Mouse (Mus musculus): ENCODE results near the gene Nmt1. TPM values are rescaled to one million over a fixed set of nuclear protein-coding genes. Genes with fewer than 3 reads are reported as not detected.

The Nmt1 gene
- total and polyA plus RNA-seq, 2 experiments from 2014 or later = 40.5 to 48.6 TPM

DNA sequence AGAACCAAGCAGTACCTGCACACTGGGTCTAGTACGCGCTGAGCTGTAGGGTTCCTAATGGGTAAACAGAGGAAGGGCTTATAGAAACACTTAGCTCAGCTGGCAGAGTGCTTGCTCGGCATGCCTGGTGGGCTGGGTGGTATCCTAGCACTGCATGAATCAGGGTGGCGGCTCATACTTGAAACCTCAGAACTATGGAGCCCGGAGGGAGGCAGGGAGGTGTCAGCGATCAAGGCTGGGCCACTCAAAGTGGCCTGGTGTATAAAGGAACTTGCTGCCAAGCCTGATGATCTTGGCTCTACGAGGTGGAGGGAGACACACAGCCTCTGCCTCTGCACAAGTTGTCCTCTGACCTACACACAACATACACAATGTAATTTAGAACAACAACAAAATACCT, 19.4 kb upstream of the Nmt1 start:
- ATAC-seq (ENCODE audit: low FRiP score) = no peak

DNA sequence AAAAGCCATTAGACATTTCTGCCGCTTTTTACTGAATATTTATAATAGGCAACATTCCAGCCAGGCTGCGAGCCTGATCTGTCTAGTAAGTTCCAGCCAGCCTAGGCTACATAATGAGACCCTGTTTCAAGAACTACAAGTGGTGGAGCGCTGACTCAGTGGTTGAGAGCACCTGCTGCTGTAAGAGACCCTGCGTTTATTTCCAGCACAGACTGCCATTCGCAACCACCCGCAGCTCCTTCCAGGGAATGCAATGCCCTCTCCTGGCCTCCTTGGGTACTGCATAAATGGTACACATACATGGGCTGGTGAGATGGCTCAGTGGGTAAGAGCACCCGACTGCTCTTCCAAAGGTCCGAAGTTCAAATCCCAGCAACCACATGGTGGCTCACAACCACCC, 18.8 kb upstream of the Nmt1 start:
- Histone ChIP-seq H3K9ac (replicated peaks; ENCODE audit: low read length, poor library complexity, severe bottlenecking) (no peak overlapping the region), H3K36me3 (ENCODE audit: insufficient read depth, low read length) (0 out of 2 replicates have a peak, but pooled peaks cover 3% of the 10 kb centered on the region), H3K4me1 (ENCODE audit: insufficient read depth, low read length) (no peaks in the 10 kb centered on the region), H3K9me3 (ENCODE audit: low read length) (no peaks in the 10 kb centered on the region), H3K27me3 (ENCODE audit: insufficient read depth, low read length) (no peaks in the 10 kb centered on the region), H3K27ac (ENCODE audit: low read depth, low read length) (no peak overlapping the region), H3K4me3 (ENCODE audit: low read depth, low read length) (no peak overlapping the region), H3K4me2 (ENCODE audit: low read depth, low read length, poor library complexity, severe bottlenecking) (no peak overlapping the region)
- 93% methylated on average over 8 of the region's 8 CpGs for WGBS
- no peak for DNase-seq (ENCODE audit: low spot score)
- ATAC-seq (ENCODE audit: low FRiP score) = no peak
- TF ChIP-seq CTCF (IDR thresholded peaks at IDR 0.05) = peak; percentile 42

More for the DNA sequence above, 19.4 kb upstream of the Nmt1 start:
- no peak for DNase-seq (ENCODE audit: low spot score)
- Histone ChIP-seq H3K4me3 (ENCODE audit: low read depth, low read length) (no peak overlapping the region), H3K27ac (ENCODE audit: low read depth, low read length) (no peak overlapping the region), H3K9me3 (ENCODE audit: low read length) (no peaks in the 10 kb centered on the region), H3K9ac (replicated peaks; ENCODE audit: low read length, poor library complexity, severe bottlenecking) (no peak overlapping the region), H3K4me1 (ENCODE audit: insufficient read depth, low read length) (no peaks in the 10 kb centered on the region), H3K36me3 (ENCODE audit: insufficient read depth, low read length) (0 out of 2 replicates have a peak, but pooled peaks cover 3% of the 10 kb centered on the region), H3K27me3 (ENCODE audit: insufficient read depth, low read length) (no peaks in the 10 kb centered on the region), H3K4me2 (ENCODE audit: low read depth, low read length, poor library complexity, severe bottlenecking) (no peak overlapping the region)
- 81% methylated on average over 7 of the region's 7 CpGs for WGBS
- TF ChIP-seq CTCF (IDR thresholded peaks at IDR 0.05) = no peak

DNA sequence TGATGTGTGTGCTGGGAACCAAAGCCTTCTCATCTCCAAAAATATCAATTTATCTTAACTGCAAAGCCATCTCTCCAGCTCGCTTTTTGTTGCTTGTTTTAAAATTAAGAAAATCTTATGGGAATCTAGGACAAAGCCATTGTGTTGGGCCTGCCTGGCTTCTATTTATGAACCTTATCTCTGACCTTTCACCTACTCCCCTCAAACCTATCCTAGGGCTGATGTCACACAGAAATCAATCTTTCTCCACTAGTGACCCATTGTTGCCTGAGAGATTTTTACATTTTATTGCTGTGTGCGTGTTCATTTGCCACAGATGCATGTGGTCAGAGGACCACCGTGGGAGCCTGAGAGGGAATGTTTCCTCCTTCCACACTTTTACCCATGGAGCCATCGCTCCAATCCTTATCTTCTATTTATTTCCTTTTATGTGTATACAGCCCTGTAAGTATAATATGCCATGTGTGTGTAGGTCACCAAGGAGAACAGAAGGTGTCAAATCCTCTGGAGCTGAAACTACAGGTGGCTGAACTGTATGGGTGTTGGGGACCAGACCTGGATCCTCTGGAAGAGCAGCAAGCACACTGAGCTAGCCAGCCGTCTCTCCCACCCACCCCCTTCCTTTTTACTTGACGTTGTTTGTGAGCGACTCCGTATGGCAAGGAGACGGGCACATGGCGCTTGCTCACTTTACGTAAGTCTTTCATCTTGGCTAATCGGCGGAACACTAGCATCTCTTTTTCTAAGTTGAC, 17.4 kb upstream of the Nmt1 start:
- H3K27ac ChIP-seq (ENCODE audit: low read depth, low read length) = no peak overlapping the region
- ATAC-seq (ENCODE audit: low FRiP score) (no peak), DNase-seq (ENCODE audit: low spot score) (no peak)
- H3K9ac ChIP-seq (replicated peaks; ENCODE audit: low read length, poor library complexity, severe bottlenecking) = no peak overlapping the region
- no peak overlapping the region for H3K4me3 ChIP-seq (ENCODE audit: low read depth, low read length)
- 88% methylated on average over 13 of the region's 13 CpGs for WGBS
- no peaks in the 10 kb centered on the region for H3K27me3 ChIP-seq (ENCODE audit: insufficient read depth, low read length)
- H3K36me3 ChIP-seq (ENCODE audit: insufficient read depth, low read length) = 0 out of 2 replicates have a peak, but pooled peaks cover 3% of the 10 kb centered on the region
- no peak overlapping the region for H3K4me2 ChIP-seq (ENCODE audit: low read depth, low read length, poor library complexity, severe bottlenecking)
- no peak for TF ChIP-seq CTCF (IDR thresholded peaks at IDR 0.05)
- H3K4me1 ChIP-seq (ENCODE audit: insufficient read depth, low read length) = 0 out of 2 replicates have a peak, but pooled peaks cover 2% of the 10 kb centered on the region
- H3K9me3 ChIP-seq (ENCODE audit: low read length) = no peaks in the 10 kb centered on the region

DNA sequence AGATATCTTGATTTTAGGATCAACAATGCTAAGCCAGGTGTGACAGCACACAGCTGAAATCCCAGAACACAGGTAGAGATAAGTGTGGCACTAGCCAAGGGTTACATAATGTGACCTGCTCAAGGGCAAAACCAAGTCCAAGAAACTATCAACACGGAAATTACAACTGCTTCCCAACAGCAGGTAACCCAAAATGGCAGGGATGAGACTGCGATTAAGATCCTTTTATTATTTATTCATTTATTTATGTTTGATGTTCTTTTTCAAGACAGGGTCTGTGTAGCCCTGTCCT, 16.8 kb upstream of the Nmt1 start:
- Histone ChIP-seq H3K4me2 (ENCODE audit: low read depth, low read length, poor library complexity, severe bottlenecking) (no peak overlapping the region), H3K9ac (replicated peaks; ENCODE audit: low read length, poor library complexity, severe bottlenecking) (no peak overlapping the region), H3K4me3 (ENCODE audit: low read depth, low read length) (no peak overlapping the region), H3K36me3 (ENCODE audit: insufficient read depth, low read length) (0 out of 2 replicates have a peak, but pooled peaks cover 3% of the 10 kb centered on the region), H3K27ac (ENCODE audit: low read depth, low read length) (no peak overlapping the region), H3K27me3 (ENCODE audit: insufficient read depth, low read length) (no peaks in the 10 kb centered on the region), H3K9me3 (ENCODE audit: low read length) (no peaks in the 10 kb centered on the region), H3K4me1 (ENCODE audit: insufficient read depth, low read length) (peaks cover 7% of the 10 kb centered on the region; the same call in 1 of the 2 replicates)
- ATAC-seq (ENCODE audit: low FRiP score) (no peak), DNase-seq (ENCODE audit: low spot score) (no peak)
- WGBS = 94% methylated on average over 2 of the region's 2 CpGs
- no peak for TF ChIP-seq CTCF (IDR thresholded peaks at IDR 0.05)

DNA sequence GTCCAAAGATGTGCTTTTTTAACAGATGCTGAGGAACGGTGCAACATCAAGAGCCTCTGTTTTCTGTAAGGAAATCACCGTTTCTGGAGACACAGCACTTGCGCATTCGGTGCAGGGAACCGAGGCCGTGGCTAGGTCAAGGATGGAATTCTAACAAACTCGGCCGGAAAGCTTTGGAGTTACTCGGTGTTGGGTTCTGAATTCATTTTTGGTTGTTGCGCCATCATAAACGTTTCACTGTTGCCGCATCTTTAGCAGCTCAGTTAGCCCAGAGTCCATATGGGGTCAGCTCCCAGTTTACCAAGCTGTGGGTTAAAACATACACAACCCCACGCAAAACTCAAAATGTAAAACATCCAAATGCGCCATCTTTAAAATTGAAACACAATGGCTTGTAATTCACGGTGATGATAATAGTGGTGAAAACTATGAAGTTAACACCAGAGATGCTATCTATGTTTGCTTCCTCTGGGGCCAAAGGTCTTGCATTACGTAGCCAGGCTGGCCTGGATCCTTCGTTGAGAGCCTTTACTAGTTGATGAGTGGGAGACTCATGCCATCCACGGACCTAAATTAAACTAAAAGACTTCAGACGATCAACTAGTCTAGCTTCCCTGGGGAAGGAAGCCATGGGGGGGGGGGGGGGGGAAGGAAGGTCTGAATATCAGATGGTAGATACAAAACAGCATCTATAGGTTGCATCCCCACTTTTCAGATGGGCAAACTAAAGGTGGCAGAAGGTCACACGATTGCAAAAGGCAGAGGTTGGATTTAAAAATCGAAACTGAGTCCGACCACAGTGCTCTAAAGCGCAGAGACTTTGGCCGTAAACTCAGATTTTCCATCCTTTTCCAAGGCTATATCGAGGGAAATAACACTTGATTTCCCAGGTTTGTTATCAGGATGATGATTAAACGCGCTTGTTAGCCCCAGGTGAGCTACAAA, 11.8 kb upstream of the Nmt1 start:
- Histone ChIP-seq H3K9ac (replicated peaks; ENCODE audit: low read length, poor library complexity, severe bottlenecking) (peak overlapping the region; percentile 84), H3K27me3 (ENCODE audit: insufficient read depth, low read length) (no peaks in the 10 kb centered on the region), H3K27ac (ENCODE audit: low read depth, low read length) (peak overlapping the region; percentile 75), H3K4me3 (ENCODE audit: low read depth, low read length) (peak overlapping the region; percentile 60), H3K4me2 (ENCODE audit: low read depth, low read length, poor library complexity, severe bottlenecking) (peak overlapping the region; percentile 69), H3K9me3 (ENCODE audit: low read length) (no peaks in the 10 kb centered on the region), H3K36me3 (ENCODE audit: insufficient read depth, low read length) (0 out of 2 replicates have a peak, but pooled peaks cover 3% of the 10 kb centered on the region), H3K4me1 (ENCODE audit: insufficient read depth, low read length) (peaks cover 8% of the 10 kb centered on the region; the same call in 1 of the 2 replicates)
- no peak for TF ChIP-seq CTCF (IDR thresholded peaks at IDR 0.05)
- WGBS = 45% methylated on average over 27 of the region's 27 CpGs
- ATAC-seq (ENCODE audit: low FRiP score) = no peak
- peak; percentile 24 for DNase-seq (ENCODE audit: low spot score)
